Mouse (Mus musculus) ES-E14 (cell line): ENCODE data around the gene Cnpy1. TPM values are rescaled to one million over a fixed set of nuclear protein-coding genes. Genes with fewer than 3 reads are reported as not detected.

Source experiments
- DNase-seq: peaks from one replicate; pipeline ENCODE4 v3.0.0-alpha.2; 2013; ENCODE audit warnings: low read depth, low spot score
- H3K27ac ChIP-seq: 2 replicates; pipeline ENCODE4 v1.5.1; 2012; ENCODE audit warnings: low read depth, mild to moderate bottlenecking, low read length, moderate library complexity, mixed read lengths; ENCODE audit not compliant: poor library complexity, insufficient read depth, severe bottlenecking
- H3K36me3 ChIP-seq: 2 replicates; pipeline ENCODE4 v1.6.1; 2012; ENCODE audit warnings: mild to moderate bottlenecking, low read length, moderate library complexity, mixed read lengths; ENCODE audit not compliant: control insufficient read depth, poor library complexity, insufficient read depth, severe bottlenecking
- H3K4me1 ChIP-seq, 2 experiments: fragments of 150-350 bp in 1 of 2; sonication (generic) in 1 of 2; 2 replicates each; pipeline ENCODE4 v1.6.1; 2012; ENCODE audit warnings: low read length in 2 of 2, mild to moderate bottlenecking in 1 of 2, mixed read lengths in 1 of 2; ENCODE audit not compliant: control insufficient read depth in 2 of 2, insufficient read depth in 2 of 2, poor library complexity in 1 of 2
- H3K4me3 ChIP-seq, 2 experiments: fragments of 150-350 bp in 1 of 2; sonication (generic) in 1 of 2; 2 replicates each; pipeline ENCODE4 v1.5.1; 2012; ENCODE audit warnings: low read length in 2 of 2, low read depth in 1 of 2, mild to moderate bottlenecking in 1 of 2, mixed read lengths in 1 of 2; ENCODE audit not compliant: insufficient read depth in 1 of 2, poor library complexity in 1 of 2, severe bottlenecking in 1 of 2
- H3K9ac ChIP-seq: 2 replicates; pipeline ENCODE4 v1.6.1; 2012; ENCODE audit warnings: low read depth, mild to moderate bottlenecking, low read length, mixed read lengths; ENCODE audit not compliant: poor library complexity, insufficient read depth, severe bottlenecking
- H3K9me3 ChIP-seq: fragments of 150-350 bp; sonication (generic); 2 replicates; pipeline ENCODE4 v1.6.1; 2012; ENCODE audit warnings: low read depth, mild to moderate bottlenecking, low read length; ENCODE audit not compliant: control insufficient read depth, insufficient read depth
- CHD2 ChIP-seq: IDR thresholded peaks from 2 replicates; pipeline ENCODE4 v1.6.1; 2014; ENCODE audit warnings: mild to moderate bottlenecking, low read depth, low read length, inconsistent platforms
- HCFC1 ChIP-seq: IDR thresholded peaks from 2 replicates; pipeline ENCODE4 v1.6.1; 2012; ENCODE audit warnings: low read length, inconsistent platforms, borderline replicate concordance; ENCODE audit not compliant: insufficient read depth
- MAFK ChIP-seq: IDR thresholded peaks from 2 replicates; pipeline ENCODE4 v1.6.1; 2014; ENCODE audit warnings: mild to moderate bottlenecking, low read depth, low read length, inconsistent platforms; ENCODE audit not compliant: insufficient read depth
- ZC3H11A ChIP-seq: IDR thresholded peaks from 2 replicates; pipeline ENCODE4 v1.6.1; 2012; ENCODE audit warnings: low read depth, mild to moderate bottlenecking, inconsistent platforms, low read length, borderline replicate concordance
- ZNF384 ChIP-seq: IDR thresholded peaks from 2 replicates; pipeline ENCODE4 v1.6.1; 2012; ENCODE audit warnings: low read depth, low read length, inconsistent platforms
- in situ Hi-C, 2 experiments: fragments of 600-800 bp; cut with MboI; formaldehyde crosslinking; loops; one replicate each; pipeline ENCODE4 v1.15.1; 2025; ENCODE audit warnings: low sequenced_read_pairs in 2 of 2, inconsistent platforms in 1 of 2; ENCODE audit not compliant: unreplicated experiment in 2 of 2
- total RNA-seq: library from RNA; depleted of rRNA; stranded (reverse); fragments of 300-350 nt; gene quantifications from 2 replicates; pipeline ENCODE4 v1.2.3, GENCODE M21; 2012; rRNA removed

Cnpy1 gene
- total RNA-seq = 76.9 and 152 TPM in 2 replicates

- H3K9ac ChIP-seq = no peak within 1 kb of the TSS
- in situ Hi-C loops = no loop called here
- no peaks in the 10 kb centered on the region for H3K36me3 ChIP-seq
- no peak for DNase-seq
- H3K4me1 ChIP-seq = no peaks in the 10 kb centered on the region
- no peak within 1 kb of the TSS for H3K27ac ChIP-seq
- no peaks in the 10 kb centered on the region for H3K9me3 ChIP-seq
- H3K4me3 ChIP-seq = no peak within 1 kb of the TSS
- TF ChIP-seq HCFC1 (no peak), CHD2 (no peak), ZC3H11A (no peak), MAFK (no peak), ZNF384 (no peak)
Measured at GRCm38 (mm10) chr5:28245574-28245973, at the start of gene Cnpy1. Cnpy1 (minus strand) TSS chr5:28245806.

DNA sequence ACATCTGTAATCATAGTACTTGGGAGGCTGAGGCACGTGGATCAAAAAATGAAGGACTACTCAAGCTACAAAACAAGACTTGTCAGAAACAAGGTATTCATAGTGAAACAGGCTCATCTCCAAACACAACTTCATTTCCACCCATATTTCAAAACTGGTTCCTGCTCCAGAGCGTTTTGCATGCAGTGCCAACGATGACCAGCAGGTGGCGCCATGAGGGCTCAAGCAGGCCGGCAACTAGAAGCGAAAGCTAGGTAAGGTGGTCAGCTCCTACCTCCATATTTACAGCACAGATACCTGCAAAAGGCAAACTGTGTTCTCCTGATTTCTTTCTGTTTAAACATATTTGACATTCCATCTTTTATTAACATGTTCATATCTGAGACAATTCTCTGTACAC is 48.4 kb upstream of the Cnpy1 start:
- Histone ChIP-seq H3K36me3 (no peaks in the 10 kb centered on the region), H3K4me1 (no peaks in the 10 kb centered on the region), H3K9ac (no peak overlapping the region), H3K27ac (no peak overlapping the region), H3K9me3 (no peaks in the 10 kb centered on the region), H3K4me3 (no peak overlapping the region)
- peak; percentile 62 for DNase-seq
- TF ChIP-seq ZNF384 (no peak), ZC3H11A (peak; percentile 38; the same call in 1 of the 2 replicates)
- in situ Hi-C loops = no loop called here

- H3K4me1 ChIP-seq = no peaks in the 10 kb centered on the region
- no peak for DNase-seq
- TF ChIP-seq ZNF384 = no peak
- no peaks in the 10 kb centered on the region for H3K36me3 ChIP-seq
- in situ Hi-C loops = no loop called here
- no peak overlapping the region for H3K4me3 ChIP-seq
- H3K9ac ChIP-seq = no peak overlapping the region
- H3K27ac ChIP-seq = no peak overlapping the region
- H3K9me3 ChIP-seq = no peaks in the 10 kb centered on the region
Measured at GRCm38 (mm10) chr5:28292281-28292680, 46.7 kb upstream of the Cnpy1 start.

DNA sequence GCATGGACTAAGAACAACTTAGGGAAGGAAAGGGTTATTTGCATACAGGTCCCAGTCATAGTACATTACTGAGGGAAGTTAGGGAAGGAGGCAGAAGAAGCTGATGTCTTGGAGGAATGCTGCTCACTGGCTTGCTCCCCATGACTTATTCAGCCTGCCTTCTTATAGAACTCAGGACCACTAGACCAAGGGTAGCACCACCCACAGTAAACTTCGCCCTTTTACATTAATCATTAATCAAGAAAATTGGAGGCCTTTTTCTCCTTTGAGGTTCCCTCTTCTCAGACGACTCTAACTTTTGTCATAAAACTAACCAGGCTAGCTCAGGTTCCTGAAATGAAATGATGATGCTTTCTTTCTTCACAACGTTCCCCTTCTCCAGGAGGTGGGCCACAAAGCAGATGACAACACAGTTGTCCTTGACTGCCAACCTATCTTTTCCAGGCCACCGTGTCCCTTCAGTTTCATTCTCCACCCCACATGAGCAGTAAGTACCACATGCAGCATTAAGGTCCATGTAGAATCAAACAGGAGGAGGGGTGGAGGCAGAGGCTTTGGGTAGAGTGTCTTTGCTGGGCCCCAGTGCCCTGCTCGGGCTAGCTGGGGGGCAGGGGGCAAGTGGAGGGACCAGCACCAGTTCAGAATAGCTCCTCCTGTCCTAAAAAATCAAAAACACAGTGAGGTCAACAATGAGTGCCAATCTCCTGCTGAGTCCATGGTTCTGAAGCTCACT is 45.7 kb upstream of the Cnpy1 start:
- no peaks in the 10 kb centered on the region for H3K9me3 ChIP-seq
- no peak for DNase-seq
- no peak overlapping the region for H3K27ac ChIP-seq
- in situ Hi-C loops = no loop called here
- no peak overlapping the region for H3K4me3 ChIP-seq
- TF ChIP-seq ZNF384 (no peak), ZC3H11A (no peak), HCFC1 (no peak), MAFK (no peak), CHD2 (no peak)
- H3K4me1 ChIP-seq = no peaks in the 10 kb centered on the region
- no peak overlapping the region for H3K9ac ChIP-seq
- no peaks in the 10 kb centered on the region for H3K36me3 ChIP-seq

- no peak for DNase-seq
- H3K4me3 ChIP-seq = no peak overlapping the region
- in situ Hi-C loops = no loop called here
Measured at GRCm38 (mm10) chr5:28290630-28291029, 45.0 kb upstream of the Cnpy1 start.

More at GRCm38 (mm10) chr5:28290630-28291029, 45.0 kb upstream of the Cnpy1 start:
- H3K9ac ChIP-seq = no peak overlapping the region
- no peaks in the 10 kb centered on the region for H3K36me3 ChIP-seq
- no peaks in the 10 kb centered on the region for H3K4me1 ChIP-seq
- H3K9me3 ChIP-seq = no peaks in the 10 kb centered on the region
- no peak overlapping the region for H3K27ac ChIP-seq
- TF ChIP-seq MAFK (no peak), ZC3H11A (no peak), CHD2 (no peak), ZNF384 (no peak), HCFC1 (no peak)
